Mouse (Mus musculus) hindlimb bud, embryonic 11.5 days (tissue): ENCODE data around the gene Car5a.

Source experiments
- DNase-seq: peaks from one replicate; pipeline ENCODE4 v3.0.0-alpha.2; 2012; ENCODE audit warnings: low read depth, low spot score; ENCODE audit errors: extremely low spot score

Car5a gene

GRCm38 (mm10) chr8:121935341-121936294 lies 9.1 kb downstream of the Car5a start:
- DNase-seq: no peak

GRCm38 (mm10) chr8:121934923-121935322 lies 9.8 kb downstream of the Car5a start:
- DNase-seq: no peak

GRCm38 (mm10) chr8:121934506-121934905 lies 10.2 kb downstream of the Car5a start:
- DNase-seq: no peak

GRCm38 (mm10) chr8:121932668-121933520 lies 11.8 kb downstream of the Car5a start:
- DNase-seq: no peak

- DNase-seq: no peak
These were observed 12.6 kb downstream of the Car5a start for GRCm38 (mm10) chr8:121932026-121932667.

GRCm38 (mm10) chr8:121931571-121931970 lies 13.1 kb downstream of the Car5a start:
- no peak for DNase-seq

GRCm38 (mm10) chr8:121930047-121930446 lies 14.7 kb downstream of the Car5a start:
- no peak for DNase-seq

- no peak for DNase-seq
These were observed 17.4 kb downstream of the Car5a start for GRCm38 (mm10) chr8:121927316-121927715.

- DNase-seq: no peak
These were observed 18.4 kb downstream of the Car5a start for GRCm38 (mm10) chr8:121926266-121926665.

GRCm38 (mm10) chr8:121925624-121926023 lies 19.1 kb downstream of the Car5a start:
- peak; percentile 73 for DNase-seq

- DNase-seq: no peak
These were observed 20.0 kb downstream of the Car5a start for GRCm38 (mm10) chr8:121924681-121925080.

- no peak for DNase-seq
These were observed 22.6 kb downstream of the Car5a start for GRCm38 (mm10) chr8:121922101-121922500.

- DNase-seq: no peak
These were observed 23.1 kb downstream of the Car5a start for GRCm38 (mm10) chr8:121921582-121921981.

- DNase-seq: no peak
These were observed 25.0 kb downstream of the Car5a start for GRCm38 (mm10) chr8:121919731-121920130.

GRCm38 (mm10) chr8:121919158-121919557 lies 25.5 kb downstream of the Car5a start:
- DNase-seq: no peak

GRCm38 (mm10) chr8:121913378-121913777 lies 31.3 kb downstream of the Car5a start:
- no peak for DNase-seq

GRCm38 (mm10) chr8:121912831-121913230 lies 31.9 kb downstream of the Car5a start:
- DNase-seq: no peak

- no peak for DNase-seq
These were observed 32.7 kb downstream of the Car5a start for GRCm38 (mm10) chr8:121911987-121912386.

GRCm38 (mm10) chr8:121911400-121911799 lies 33.3 kb downstream of the Car5a start:
- no peak for DNase-seq

- no peak for DNase-seq
These were observed 35.0 kb downstream of the Car5a start for GRCm38 (mm10) chr8:121909663-121910062.

- no peak for DNase-seq
These were observed 35.6 kb downstream of the Car5a start for GRCm38 (mm10) chr8:121909148-121909541.
